Mouse (Mus musculus): ENCODE data around the gene Hnrnph3. TPM values are rescaled to one million over a fixed set of nuclear protein-coding genes. Genes with fewer than 3 reads are reported as not detected.
A peak's percentile ranks its signal among the peaks of the same experiment; 100 is the strongest.
"Not testable (repeated sequence)": the region's sequence is repeated elsewhere in the genome, so short reads cannot be mapped to it uniquely, and the experiment has no call there.

The Hnrnph3 gene
- 6.1 and 13.6 TPM in 2 replicates for total RNA-seq (2015; ENCODE audit: low replicate concordance)
- total RNA-seq (2017; ENCODE audit: low replicate concordance): 7.6 and 27.6 TPM in 2 replicates

DNA sequence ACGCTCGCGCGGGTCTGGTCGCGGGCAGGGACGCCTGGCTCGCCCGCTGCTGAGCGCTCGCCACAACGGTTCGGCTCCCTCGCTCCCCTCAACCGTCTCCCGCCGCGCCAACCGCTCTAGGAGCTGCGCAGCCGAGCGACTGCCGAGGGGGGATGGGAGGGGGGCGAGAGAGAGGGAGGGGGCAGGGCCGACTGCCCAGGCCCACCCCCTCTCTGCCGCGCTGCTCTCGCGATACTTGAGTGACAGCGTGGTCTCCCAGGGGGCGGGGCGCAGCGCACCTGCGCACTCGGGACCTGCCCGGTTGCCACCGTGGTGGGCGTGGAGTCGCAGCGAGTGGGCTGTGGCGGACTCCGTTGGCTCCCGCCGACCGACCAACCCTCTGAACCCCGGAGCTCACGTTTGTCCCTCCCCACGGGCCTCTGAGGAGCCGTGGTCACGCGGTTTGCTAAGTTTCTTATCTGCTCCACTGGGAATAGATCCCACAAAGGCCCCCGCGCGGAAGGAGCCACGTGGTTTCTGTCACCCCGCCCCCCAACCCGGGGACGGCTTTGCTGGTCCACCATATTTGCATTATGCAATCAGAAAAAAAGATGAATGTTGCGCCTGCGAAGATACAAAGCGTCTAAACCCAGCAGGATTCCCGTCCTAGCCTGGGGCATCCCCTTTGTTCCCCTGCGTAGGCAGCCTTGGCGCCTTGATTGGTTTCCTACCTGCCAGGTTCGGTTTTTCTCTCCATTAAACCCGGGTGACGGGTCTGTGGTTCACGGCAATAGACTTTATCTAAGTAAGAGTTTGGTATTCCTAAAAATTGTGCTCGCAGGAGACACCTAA is at the start of gene Hnrnph3, which contains the start of gene Pbld2:
TSS of gene Hnrnph3 (minus strand) at position 469 of the 831 bp plus-strand sequence.
TSS of gene Pbld2 (plus strand) at position 567 of the 831 bp plus-strand sequence.
- ATAC-seq (replicated peaks; ENCODE audit: low FRiP score, poor library complexity, severe bottlenecking): peak; percentile 93

DNA sequence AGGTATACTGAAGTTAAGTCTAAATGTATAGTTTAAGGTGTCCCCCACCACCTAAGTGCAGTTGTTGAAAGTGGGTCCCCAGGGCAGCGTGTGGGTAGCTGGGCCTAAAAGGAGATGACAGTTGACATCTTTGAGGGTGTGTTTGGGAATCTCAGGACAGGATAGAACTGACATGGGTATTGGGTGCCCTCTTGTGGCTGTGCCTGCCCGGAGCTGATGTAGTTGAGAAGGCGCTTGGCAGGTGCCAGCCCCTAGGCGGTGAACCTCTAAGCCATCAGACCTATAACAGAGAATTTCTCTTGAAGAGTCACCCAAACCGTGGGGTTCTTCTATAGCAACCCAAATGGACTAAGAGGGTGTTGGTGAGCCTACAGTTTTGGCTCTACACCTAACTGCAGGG is 42.0 kb upstream of the Hnrnph3 start:
- 0 out of 2 replicates have a peak, but pooled peaks have one; percentile 45 for ATAC-seq (replicated peaks; ENCODE audit: low FRiP score, poor library complexity, severe bottlenecking)

DNA sequence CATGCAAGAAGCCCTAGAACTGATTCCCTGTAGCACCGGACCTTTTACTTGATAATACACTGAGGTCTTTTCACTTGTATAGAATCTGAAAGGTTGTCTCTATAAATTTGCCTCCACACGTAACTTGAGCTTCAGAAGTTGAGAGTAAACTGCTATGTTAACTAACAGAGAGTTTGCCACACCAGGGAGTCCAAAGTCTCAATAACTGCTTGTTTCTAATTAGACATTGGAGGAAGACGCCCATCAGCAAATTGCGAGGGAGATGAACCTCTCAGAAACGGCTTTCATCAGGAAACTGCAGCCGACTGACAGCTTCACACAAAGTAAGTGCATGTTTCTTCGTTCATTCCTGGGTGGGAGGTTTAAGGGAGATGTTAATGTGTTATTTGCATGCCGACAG is 41.5 kb upstream of the Hnrnph3 start:
- ATAC-seq (replicated peaks; ENCODE audit: low FRiP score, poor library complexity, severe bottlenecking): no peak

DNA sequence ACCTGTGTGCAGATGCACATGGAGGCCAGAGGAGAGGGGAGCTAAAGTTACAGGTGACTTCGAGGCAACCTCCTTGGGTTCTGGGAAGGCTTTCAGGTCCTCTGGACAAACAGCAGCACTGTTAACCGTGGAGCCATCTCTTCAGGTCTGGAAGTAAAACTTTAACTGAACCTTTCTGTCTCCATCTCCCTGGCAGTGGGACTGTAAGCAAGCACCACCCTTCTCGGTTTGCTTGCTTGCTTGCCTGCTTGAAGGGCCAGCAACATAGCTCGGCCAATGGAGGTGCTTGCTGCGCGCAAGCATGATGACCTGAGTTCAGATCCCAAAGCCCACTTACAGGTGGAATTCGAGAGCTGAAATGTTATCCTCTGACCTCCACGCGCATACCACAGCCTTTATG is 40.5 kb upstream of the Hnrnph3 start:
- ATAC-seq (replicated peaks; ENCODE audit: low FRiP score, poor library complexity, severe bottlenecking): no peak

DNA sequence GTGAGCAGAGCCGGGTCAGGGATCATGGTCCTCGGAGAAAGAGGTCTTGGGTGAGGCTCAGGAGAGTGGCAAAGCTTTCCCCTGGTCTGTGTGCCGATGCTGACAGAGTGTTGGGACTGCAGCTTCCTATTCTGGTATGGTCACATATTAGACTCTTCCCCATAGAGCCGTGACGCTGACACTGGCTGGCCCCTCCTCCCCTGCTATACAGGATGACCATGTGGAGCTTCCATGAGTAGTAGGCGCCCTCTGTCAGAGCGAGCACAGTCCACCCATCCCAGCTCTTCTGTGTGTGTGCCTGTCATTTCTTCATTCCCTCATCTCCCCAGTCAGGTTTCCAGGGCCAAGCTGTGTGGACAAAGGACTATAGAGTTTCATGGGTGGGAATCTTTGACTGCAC is 39.3 kb upstream of the Hnrnph3 start:
- ATAC-seq (replicated peaks; ENCODE audit: low FRiP score, poor library complexity, severe bottlenecking): no peak

DNA sequence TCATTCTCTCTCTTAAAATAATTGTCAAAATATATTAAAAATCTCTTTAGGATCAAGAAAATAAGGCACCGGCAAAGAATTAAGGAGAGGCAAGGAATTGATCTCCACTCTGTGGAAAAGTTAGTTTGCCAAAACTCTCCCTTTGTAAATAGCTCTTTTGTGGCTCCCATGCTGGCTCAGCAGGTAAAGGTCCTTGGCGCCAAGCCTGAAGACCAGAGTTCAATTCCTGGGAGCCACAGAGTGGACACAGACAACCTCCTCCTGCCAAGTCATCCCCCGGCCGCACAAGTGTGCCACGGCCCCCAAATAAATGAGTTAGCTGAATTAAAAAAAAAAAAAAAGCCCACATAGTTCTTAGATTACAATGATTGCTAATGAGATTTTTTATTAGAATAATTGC is 38.7 kb upstream of the Hnrnph3 start:
- no peak for ATAC-seq (replicated peaks; ENCODE audit: low FRiP score, poor library complexity, severe bottlenecking)

DNA sequence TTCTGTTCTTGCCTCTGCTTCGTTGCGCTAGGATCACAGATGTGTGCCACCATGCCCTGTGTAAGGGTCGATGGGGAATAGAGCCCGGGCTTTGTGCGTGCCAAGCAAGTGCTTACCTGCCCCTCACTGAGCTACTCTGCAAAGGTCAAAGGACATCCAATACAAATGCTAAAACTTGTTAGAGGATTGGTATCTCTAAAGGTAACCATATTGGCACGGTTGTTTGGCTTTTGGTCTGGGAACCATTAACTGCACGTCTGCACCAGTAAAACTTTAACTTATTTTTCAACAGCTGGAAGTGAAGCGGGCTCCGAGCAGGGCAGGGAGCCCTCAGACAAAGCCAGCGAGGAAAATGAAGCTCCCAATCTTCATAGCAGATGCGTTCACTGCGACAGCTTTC is 37.2 kb upstream of the Hnrnph3 start:
- ATAC-seq (replicated peaks; ENCODE audit: low FRiP score, poor library complexity, severe bottlenecking): no peak

DNA sequence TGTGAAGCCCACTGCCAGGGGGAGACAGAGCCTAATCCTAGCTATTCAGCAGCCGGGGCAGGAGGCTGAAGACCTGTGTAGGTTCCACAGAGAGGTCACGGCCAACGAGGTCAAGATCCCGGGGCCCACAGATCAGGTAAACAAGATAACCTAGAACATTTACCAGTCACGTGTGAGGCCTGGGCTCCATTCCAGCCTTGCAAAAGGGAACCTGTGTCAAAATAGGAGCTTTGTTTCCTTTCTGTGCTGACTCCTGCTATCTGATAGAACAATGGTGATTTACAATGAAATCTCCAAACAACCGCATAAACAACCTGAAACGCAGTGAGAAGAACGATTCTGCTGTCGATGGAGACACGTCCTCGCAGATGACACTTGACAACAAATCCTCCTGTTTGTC is 36.4 kb upstream of the Hnrnph3 start:
- ATAC-seq (replicated peaks; ENCODE audit: low FRiP score, poor library complexity, severe bottlenecking): no peak

DNA sequence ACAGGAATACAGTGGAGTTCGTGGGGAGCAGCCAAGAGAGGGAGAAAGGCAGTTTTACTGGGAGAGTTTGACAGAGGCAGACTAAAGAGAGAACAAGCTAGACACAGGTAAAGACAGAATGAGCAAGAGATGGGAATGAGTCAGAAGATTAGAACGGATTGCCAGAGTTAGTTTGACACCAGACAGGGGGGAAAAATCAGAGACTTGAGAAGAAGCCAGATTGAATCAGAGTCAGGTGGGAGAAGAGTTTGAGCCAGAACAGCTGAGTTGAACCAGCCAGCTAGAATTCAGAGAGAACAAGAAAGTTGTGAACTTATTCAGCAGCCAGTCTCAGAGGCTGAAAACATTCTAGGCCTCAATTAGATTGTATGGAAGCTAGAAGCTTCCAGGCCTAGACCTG is 35.8 kb upstream of the Hnrnph3 start, which contains the start of gene Pbld1:
TSS of gene Pbld1 (plus strand) at position 301 of the 400 bp plus-strand sequence.
- no peak for ATAC-seq (replicated peaks; ENCODE audit: low FRiP score, poor library complexity, severe bottlenecking)

DNA sequence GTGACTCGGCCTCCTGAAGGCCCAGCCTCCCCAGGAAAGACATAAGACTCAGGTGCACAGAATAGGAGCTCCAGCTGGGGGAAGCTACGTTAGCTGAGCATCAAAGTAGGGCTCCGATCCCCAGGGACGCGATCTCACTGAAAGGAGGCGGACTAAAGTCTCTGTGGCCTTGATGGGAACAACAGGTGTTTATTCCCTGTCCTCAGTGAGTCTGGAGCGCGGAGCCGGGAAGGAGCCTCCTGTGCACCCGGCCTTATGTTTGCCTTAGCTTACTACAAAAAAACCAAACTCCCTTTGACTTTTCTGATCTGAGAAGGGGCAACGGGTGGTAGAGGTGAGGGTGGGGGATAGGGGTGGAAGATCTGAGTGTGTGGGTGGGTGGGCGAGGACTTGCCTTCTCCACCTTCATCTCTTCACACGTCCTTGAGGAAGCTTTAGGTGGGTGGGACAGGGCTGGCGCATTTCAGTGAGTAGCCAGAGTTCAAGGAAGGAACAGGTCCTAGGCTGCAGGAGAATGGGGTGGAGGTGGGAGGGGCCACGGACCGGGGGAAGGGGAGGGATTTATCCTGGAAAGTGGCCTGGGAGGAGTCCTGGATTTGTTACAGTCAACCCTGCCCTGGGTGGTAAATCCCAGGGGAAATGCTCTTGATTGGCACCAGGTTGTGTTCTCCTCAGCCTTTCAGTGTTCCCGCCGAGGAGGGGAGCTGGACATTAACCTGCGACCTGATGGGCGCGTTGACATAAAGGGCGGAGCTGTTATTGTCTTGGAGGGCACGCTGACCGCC is 33.1 kb upstream of the Hnrnph3 start:
- no peak for ATAC-seq (replicated peaks; ENCODE audit: low FRiP score, poor library complexity, severe bottlenecking)

DNA sequence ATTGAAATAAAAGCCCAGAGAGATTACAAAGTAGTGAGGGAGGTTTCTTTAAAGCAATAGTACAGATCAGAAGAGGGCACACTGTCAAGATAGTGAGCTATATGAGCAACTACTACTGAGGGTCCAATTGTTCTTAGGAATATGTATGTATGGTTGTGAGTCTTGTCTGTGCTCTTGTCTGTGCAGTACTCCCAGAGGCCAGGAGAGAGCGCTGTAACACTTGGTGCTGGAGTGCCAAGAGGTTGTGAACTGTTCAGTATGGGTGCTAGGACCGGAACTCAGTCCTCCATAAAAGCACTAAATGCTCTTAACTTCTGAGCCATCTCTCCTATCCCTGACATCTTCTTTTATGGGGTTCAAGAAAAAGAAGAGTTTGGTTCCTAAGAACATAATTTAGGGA is 30.6 kb upstream of the Hnrnph3 start:
- ATAC-seq (replicated peaks; ENCODE audit: low FRiP score, poor library complexity, severe bottlenecking): no peak

DNA sequence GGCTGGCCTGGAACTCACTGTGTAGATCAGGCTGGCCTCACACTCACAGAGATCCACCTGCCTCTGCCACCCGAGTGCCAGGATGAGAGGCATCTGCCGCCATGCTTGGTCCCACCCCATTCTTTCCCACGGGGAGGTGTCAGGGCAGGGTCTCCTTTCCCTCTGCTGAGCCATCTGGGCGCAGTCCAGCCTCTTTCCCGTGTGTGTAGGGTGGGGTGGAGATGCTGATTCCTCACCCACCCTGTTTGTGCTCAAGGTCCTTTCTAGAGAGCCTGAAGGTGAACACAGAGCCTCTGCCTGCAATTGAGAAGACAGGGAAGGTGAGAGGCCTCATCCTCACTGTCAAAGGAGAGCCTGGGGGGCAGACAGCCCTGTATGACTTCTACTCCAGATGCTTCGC is 30.1 kb upstream of the Hnrnph3 start:
- not testable (repeated sequence) for ATAC-seq (replicated peaks; ENCODE audit: low FRiP score, poor library complexity, severe bottlenecking)

DNA sequence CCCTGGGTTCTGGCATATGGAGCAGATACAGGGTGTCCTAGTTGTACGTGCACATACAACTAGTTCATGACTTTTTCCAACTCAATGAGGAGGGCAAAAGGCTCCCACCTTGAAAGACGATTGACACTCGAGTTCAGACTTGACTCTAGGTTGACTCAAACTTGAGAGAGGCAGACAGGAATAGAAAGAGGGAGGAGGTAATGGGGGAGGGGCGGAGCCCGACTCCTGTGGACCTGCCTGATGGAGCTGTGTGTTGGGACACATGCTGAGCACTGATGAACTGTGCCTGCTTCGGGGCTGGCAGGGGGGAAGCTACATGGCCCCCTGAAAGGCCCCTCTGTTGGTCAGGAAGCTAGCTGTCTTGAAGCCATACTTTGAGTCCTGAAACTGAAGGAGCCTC is 29.0 kb upstream of the Hnrnph3 start:
- ATAC-seq (replicated peaks; ENCODE audit: low FRiP score, poor library complexity, severe bottlenecking): no peak

DNA sequence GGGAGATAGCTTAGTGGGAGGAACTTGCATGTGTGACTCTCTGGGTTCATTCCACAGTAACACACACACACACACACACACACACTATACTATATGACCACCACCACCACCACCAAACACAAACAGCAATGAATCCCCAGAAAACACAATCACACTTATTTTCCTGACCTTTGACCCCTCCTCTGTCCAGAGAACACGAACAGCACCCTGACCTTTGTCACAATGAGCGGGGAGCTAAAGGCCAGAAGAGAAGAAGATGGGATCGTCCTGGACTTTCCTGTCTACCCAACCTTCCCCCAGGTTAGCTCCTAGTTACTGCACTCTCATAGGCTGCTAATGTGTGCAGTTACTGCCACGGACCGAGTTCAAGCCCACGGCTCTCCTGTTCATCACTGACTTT is 28.0 kb upstream of the Hnrnph3 start:
- no peak for ATAC-seq (replicated peaks; ENCODE audit: low FRiP score, poor library complexity, severe bottlenecking)

DNA sequence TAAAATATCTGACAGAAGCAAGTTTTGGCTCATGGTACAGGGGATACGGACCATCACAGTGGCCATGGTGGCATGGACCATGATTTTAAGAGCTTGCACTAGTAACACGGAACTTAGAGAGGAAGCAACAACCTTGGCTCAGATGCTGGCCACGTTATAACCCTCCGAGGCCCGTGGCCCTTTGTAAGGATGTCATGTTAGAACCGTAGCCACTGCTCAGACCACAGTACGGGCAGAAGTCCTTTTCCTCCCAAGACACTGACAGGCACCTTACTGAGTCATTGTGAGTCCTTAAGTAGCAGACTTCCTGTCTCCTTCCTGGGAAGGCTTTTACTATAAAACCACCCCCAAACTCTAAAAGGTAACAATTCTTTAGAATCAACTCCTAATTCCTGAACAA is 27.2 kb upstream of the Hnrnph3 start:
- ATAC-seq (replicated peaks; ENCODE audit: low FRiP score, poor library complexity, severe bottlenecking): no peak

DNA sequence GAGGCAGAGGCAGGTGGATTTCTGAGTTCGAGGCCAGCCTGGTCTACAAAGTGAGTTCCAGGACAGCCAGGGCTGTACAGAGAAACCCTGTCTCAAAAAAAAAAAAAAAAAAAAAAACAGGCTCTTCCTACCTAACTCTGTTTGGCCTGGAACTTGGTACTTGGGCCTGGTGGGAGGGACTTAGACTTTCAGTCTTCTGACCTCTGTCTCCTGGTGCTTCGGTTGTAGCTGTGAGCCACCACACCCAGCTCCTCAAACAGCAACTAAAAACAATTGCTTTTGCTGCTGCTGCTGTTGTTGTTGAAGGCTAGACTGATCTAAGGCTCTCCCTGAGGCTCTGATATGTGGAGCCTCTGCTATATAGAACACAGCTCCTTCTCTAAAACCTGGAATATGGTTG is 25.1 kb upstream of the Hnrnph3 start:
- no peak for ATAC-seq (replicated peaks; ENCODE audit: low FRiP score, poor library complexity, severe bottlenecking)

DNA sequence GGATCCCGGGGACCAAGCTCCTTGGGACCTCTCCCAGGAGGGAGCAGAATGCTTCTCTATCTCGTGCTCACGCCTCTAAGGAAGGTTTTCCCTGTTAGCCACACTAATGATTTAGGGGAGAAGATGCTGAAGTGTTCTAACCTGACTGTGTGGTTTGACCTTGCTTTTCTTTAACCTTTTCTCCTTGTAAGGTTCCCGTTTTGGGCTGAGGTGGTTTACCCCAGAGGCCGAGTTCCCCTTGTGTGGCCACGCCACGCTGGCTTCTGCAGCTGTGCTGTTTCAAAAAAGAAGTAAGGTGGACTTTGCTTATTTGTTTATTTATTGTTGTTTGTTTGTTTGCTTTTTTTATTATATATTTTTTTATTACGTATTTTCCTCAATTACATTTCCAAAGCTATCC is 23.7 kb upstream of the Hnrnph3 start:
- ATAC-seq (replicated peaks; ENCODE audit: low FRiP score, poor library complexity, severe bottlenecking): no peak

DNA sequence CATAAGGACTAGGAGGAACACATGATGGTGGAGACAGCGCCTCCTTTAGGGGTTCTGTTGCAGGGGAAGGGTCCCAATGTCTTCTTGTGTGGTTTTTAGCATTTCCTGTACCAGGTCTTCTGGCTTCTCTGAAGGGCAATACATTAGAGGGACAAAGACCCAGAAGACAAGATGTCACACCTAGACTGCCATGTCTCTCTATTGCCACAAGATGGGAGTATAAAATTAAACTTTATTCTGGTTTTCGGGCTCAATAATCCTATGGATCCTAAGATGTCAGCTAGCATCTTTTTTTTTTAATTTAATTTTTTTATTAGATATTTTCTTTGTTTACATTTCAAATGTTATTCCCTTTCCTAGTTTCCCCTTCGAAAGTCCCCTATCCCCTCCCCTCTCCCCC is 19.1 kb upstream of the Hnrnph3 start:
- no peak for ATAC-seq (replicated peaks; ENCODE audit: low FRiP score, poor library complexity, severe bottlenecking)

DNA sequence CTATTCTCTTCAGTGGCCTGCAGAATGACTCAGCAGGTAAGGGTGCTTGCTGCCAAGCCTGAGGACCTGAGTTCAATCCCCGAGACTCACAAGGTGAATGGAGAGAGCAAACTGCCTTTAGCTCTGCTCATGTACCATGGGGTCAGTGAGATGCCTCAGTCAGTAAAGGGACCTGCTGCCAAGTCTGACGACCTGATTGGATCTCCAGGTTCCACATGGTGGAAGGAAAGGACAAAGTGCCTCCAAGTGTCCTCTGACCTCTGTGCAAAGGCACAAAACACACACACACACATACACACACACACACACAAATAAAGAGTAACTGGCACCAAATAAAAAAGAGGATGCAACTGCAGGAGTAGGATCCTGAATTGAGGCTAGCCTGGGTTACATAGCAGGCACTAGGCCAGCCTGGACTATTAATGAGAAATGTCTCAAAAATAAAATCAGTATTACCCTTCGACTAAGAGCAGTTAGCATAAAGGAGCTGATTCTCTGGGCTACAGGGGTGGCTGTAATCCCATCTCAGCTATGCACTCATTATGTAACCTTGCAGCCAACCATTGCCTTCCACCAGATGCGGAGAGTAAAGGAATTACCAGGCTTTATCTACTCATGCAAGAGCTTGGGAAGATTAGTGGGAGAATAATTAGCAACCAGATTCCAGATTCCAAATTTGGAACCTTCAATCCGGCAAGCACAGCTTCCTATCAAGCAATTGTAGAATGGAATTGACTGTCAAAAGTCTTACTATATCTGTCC is 16.0 kb upstream of the Hnrnph3 start:
- ATAC-seq (replicated peaks; ENCODE audit: low FRiP score, poor library complexity, severe bottlenecking): no peak
